Mouse (Mus musculus) lung, postnatal 36 days (tissue): Measurements from ENCODE around the gene Fnbp1l.

Experiments
- DNase-seq: peaks from one replicate; pipeline ENCODE4 v3.0.0; 2022; ENCODE audit warnings: mixed read lengths

Gene Fnbp1l

DNA sequence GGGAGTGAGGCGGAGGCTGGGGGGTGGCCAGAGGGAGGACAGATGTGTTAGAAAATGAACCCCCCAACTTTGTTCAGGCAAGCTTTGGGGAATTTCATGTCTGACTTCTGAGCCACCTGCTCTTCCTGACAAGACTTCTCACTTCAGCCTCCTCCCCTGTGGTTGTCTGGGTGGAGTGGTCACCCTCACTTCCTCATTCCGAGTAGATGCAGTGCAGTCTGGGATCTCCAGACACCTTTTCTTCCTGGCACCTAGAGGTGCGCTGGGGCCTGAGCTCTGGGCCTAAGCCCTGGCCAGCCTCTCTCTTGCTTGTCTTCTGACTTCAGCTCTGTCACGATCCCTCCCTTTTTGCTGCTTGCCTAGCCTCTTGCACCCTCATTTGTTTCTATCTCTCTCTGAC lies 98.6 kb downstream of the Fnbp1l start:
- peak; percentile 30 for DNase-seq

GRCm38 (mm10) chr3:122520365-122520764 lies 99.2 kb downstream of the Fnbp1l start:
- DNase-seq, result no peak

DNA sequence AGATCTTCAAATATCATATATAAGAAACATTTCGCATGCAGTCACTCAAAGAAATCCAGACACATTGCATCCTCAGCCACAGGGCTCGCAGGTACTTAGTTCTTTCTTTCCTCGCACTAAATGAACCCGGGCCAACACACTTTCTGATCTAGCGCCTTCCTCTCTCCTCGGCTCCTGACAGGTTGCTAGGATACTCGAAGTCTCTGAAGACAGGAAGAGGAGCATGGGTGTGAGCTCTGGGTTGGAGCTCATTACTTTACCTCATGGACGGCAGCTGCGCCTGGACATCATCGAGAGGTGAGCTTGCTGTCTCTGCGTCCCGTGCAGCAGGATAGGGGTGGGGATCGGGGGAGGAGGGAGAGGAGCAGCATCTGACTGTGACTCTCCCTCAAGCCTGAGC lies 100.4 kb downstream of the Fnbp1l start:
- DNase-seq, result no peak

DNA sequence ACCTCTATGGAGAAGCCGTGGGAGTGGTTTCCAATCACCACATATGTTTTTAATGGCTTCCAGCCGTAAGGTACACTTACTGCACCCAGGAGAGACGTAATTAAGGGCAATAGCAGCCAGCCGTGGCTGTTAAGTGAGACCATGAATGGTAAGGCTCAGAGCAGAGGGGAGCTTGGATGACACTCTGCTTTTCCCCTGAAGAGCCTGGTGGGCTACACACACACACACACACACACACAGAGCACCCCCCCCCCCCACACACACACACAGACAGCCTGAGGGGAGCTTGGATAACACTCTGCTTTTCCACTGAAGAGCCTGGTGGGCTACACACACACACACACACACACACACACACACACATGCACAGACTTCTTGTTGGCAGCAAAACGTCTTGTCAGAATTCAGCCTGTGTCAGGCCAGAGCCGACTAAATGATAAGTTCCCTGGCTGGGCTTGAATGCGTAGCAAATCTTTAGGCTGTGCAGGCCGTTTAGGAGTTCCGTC lies 101.2 kb downstream of the Fnbp1l start:
- no peak for DNase-seq

GRCm38 (mm10) chr3:122517726-122518125 lies 101.8 kb downstream of the Fnbp1l start:
- DNase-seq, result no peak

GRCm38 (mm10) chr3:122516327-122516695 lies 103.2 kb downstream of the Fnbp1l start:
- no peak for DNase-seq

GRCm38 (mm10) chr3:122515568-122516326 lies 103.8 kb downstream of the Fnbp1l start:
- DNase-seq, result no peak

- no peak for DNase-seq
These were observed 106.7 kb downstream of the Fnbp1l start for GRCm38 (mm10) chr3:122512725-122513375.

DNA sequence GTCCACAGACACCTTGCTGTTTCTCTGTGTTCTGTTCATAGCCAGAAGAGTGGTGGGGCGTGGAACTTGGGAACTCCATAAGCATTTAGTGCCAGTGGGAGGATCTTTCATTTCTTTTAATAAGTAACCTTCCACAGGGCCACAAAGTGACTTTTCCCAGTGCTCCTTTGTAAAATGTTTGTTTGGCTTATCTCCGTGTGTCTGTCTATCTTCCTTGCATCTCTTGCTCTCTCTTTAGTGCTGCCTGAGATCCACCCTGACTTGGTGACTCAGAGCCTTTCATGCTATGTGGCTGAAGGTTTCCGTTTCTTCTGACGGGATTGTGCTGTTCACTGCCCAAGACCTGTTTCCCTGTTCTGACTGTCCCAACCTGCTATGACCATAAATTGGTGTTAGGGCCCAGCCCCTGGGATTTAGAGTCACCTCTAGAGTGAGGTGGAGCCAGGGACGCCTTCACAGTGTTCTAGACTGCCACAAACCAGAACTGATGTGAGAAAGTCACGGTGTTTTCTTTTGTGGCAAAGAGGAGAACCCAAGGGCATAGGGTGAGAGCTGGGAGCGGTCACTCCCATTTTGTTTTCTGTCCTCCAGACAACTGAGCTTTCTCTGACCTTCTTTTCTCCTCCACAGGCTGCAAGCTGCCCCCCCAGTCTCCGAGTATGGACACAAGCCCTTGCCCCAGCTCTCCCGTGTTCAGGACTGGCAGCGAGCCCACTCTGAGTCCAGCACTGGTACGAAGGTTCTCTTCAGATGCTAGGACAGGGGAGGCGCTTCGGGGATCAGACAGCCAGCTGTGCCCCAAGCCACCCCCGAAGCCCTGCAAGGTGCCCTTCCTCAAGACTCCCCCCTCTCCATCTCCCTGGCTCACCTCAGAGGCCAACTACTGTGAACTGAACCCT lies 107.5 kb downstream of the Fnbp1l start:
- no peak for DNase-seq

GRCm38 (mm10) chr3:122510932-122511331 lies 108.6 kb downstream of the Fnbp1l start:
- DNase-seq, result no peak

DNA sequence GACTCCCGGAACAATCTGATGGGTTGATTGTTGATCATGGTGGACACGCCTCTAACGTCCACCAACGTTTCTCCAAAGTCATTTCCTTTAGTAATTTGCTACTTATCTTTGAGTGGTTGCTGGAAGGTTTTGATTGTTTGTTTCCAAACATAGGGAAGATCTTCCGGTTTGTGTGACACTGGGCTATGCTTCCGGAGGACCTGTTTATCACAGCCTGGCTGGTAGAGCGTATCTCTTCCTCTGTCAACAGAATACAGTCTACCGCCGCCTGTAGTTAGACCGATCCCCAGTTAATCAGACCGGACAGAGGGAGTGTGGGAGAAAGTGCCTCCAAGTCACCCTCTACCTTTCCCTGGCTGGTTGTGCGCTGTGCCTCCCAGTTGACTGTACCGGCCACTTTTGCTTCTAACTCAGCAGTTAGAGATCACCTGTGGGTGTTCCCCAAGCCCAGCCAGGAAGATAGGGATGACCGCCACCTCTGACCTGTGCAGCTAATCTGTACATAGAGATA lies 109.2 kb downstream of the Fnbp1l start:
- no peak for DNase-seq

- DNase-seq, result peak; percentile 69
These were observed 109.8 kb downstream of the Fnbp1l start for GRCm38 (mm10) chr3:122509534-122510239.

- peak; percentile 85 for DNase-seq
These were observed 110.4 kb downstream of the Fnbp1l start for GRCm38 (mm10) chr3:122509084-122509483.

DNA sequence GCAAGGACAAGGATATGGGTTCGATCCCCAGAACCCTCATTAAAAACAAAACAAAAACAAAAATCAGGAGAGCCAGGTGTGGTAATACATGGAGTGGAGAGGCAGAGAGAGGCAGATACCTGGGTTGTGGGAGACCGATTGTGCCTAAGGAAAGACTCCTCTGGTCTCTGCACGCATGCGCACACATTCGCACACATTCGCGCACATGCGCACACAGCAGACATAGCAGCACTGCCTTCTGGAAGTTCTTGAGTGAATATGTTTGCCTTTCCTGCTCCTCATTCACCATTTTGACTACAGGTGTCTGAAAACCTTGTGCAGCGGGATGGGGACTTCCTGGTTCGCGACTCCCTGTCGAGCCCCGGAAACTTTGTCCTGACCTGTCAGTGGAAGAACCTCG lies 111.7 kb downstream of the Fnbp1l start:
- no peak for DNase-seq

GRCm38 (mm10) chr3:122506343-122506916 lies 113.1 kb downstream of the Fnbp1l start:
- DNase-seq, result no peak

DNA sequence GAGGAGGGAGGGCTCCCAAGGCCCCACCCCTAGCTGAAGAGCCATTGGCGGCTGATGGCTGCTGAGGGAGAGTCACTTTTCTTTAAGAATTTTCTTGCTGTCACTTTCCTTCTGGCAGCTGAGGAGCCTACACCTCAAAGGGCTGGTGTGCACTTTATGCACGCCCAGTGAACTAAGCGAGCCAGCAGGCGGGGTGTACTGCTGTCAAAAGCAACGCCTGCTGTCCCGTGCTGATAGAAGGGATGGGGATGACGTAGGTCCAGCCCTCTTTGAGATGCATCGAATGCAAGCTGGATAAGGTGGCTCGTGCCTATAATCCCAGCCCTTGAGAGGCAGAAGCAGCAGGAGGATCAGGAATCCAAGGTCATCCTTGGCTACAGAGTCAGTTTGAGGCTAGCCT lies 118.6 kb downstream of the Fnbp1l start:
- DNase-seq, result no peak

DNA sequence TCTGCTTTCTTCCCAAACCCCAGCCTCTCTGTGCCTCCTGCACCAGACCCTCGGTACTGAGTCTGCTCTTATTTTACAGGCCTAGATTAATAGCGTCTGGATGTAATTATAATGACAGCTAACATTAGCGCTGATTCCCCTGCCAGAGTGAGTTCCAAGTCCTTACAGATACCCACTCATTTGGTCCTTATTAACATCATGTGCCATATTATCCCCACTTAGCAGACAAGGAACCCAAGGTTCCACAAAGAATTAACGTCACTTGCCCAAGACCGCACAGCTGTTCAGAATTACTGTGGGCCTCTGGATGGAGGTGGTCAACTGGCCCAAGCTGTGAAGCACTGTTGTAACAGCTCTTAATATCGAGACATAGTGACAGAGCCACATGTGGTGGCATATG lies 119.9 kb downstream of the Fnbp1l start:
- DNase-seq, result no peak

DNA sequence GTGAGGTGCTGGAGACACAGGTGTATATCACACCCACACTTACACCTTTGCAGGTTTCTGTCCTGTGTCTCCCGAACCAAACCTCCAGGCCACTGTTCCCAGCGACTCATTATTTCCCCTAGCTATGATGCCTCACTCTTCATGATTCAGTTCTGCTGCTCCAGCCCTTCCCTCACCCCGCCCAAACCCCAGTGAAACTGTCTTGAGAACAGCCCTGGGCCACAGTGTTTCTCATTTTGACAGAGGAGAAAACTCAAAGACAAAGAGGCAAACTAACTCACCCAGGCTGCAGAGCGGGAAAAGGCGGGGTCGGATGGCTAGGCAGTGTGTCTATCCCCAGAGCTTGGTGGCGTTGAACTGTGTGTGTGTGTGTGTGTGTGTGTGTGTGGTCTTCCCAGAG lies 121.0 kb downstream of the Fnbp1l start:
- DNase-seq, result no peak

GRCm38 (mm10) chr3:122497871-122498270 lies 121.6 kb downstream of the Fnbp1l start:
- peak; percentile 28 for DNase-seq

DNA sequence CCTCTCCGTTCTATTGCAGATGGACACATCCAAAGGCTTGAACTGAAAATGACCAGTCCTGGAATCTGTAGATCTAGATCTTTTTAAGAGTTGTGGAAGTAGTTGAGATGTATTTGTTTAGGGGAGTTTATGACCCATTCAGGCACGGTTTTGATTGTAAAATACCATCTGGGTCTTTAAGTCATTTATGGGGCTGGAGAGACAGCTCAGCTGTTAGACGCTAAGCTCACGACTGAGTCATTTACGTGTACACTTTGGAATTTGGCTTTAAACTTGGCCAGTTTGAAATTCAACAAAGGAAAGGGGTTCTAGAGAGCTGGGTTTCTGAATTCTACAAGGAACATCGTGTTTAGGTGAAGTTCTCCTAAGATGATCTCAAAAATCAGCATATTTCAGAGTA lies 124.8 kb downstream of the Fnbp1l start:
- no peak for DNase-seq

- DNase-seq, result no peak
These were observed 126.5 kb downstream of the Fnbp1l start for GRCm38 (mm10) chr3:122492872-122493615.
